Mouse (Mus musculus) myocyte (in vitro differentiated cells): Measurements from ENCODE around the gene Tenm4.

Source experiments
- CEBPB ChIP-seq: IDR thresholded peaks from 2 replicates; pipeline ENCODE4 v1.6.1; 2011; ENCODE audit warnings: mild to moderate bottlenecking, moderate library complexity; ENCODE audit not compliant: poor library complexity, insufficient read depth, severe bottlenecking
- POLR2A ChIP-seq: IDR thresholded peaks from one replicate; pipeline ENCODE4 v1.6.1; 2011; ENCODE audit warnings: low read depth, mild to moderate bottlenecking, control low read depth, moderate library complexity; ENCODE audit not compliant: insufficient read length
- POLR2AphosphoS2 ChIP-seq: IDR thresholded peaks from one replicate; pipeline ENCODE4 v1.6.1; 2011; ENCODE audit warnings: low read depth, control low read depth; ENCODE audit not compliant: insufficient read length
- REST ChIP-seq: IDR thresholded peaks from one replicate; pipeline ENCODE4 v1.6.1; 2011; ENCODE audit warnings: mild to moderate bottlenecking, control low read depth, moderate library complexity; ENCODE audit not compliant: insufficient read depth, insufficient read length

GRCm38 (mm10) chr7:96754175-96754574, 583.1 kb downstream of the Tenm4 start:
- no peak for TF ChIP-seq POLR2A
- TF ChIP-seq POLR2AphosphoS2, result no peak
- no peak for TF ChIP-seq CEBPB
- TF ChIP-seq REST, result no peak
